Mouse (Mus musculus) G1E-ER4 (cell line): ENCODE measurements around the gene Kcng1. TPM values are rescaled to one million over a fixed set of nuclear protein-coding genes. Genes with fewer than 3 reads are reported as not detected.

Source experiments
- GATA1 ChIP-seq: IDR thresholded peaks from one replicate; pipeline ENCODE4 v1.8.0; 2012; ENCODE audit warnings: low read length, inconsistent platforms
- polyA plus RNA-seq: library from polyadenylated mRNA; stranded (reverse); fragments of >175 nt; gene quantifications from 2 replicates; pipeline ENCODE4 v1.2.3, GENCODE M21; 2012

Gene Kcng1
- polyA plus RNA-seq: not detected in 2 replicates

DNA sequence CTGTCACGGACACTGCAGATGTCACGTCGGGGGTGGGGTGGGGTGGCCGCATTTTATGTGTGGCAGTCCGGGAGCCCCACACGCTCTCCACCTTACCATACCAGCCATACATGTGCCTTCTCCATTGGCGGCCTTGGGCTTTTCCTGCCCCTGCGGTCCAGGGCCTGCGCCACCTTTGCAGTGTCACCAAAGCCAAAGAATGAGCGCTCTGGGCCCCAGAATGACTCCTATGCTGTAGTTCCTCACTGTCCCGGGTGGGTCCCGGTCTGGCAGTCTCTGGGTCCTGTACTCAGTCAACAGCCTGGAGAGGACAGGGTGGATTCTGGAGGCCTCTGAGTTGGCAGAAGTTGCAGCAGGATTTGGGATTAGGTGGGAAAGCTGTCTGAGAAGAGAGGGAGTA, at the start of gene Kcng1:
TSS of gene Kcng1 (minus strand) at position 155 of the 400 bp plus-strand sequence.
- no peak for TF ChIP-seq GATA1

- no peak for TF ChIP-seq GATA1
Observed at GRCm38 (mm10) chr2:168330421-168331070, 49.0 kb upstream of the Kcng1 start.

DNA sequence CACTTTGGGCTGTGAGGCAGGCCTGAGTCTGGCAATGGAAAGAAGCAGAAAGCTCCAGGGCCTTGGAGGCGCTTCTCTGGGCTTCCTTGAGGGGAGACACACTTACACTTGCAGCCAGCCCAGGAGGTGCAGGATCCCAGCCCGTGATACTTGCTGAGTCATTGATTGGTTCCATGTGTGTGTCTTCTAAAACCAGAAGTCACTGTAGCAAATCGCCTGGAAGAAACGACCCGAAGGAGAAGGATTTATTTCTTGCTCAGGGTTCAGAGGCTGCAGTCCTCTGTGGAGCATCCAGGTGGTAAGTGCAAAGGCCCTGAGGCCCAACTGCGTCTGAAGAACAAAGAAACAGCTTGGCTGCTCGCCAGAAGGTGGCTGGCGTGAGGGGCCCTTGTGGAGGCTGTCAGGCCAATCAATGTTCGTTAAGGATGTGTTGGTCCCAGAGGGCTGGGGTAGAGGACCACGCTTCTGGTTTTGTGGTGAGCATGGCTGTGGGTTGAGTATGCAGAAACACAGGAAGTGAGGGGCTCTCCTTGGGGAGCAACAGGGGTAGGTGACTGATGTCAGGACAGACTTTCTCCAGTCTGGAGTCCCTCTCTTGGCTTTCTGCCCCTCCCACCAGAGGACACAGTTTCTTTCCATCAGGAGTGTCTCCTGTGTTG, 40.3 kb upstream of the Kcng1 start:
- TF ChIP-seq GATA1: no peak

- no peak for TF ChIP-seq GATA1
Observed at GRCm38 (mm10) chr2:168320388-168321182, 39.0 kb upstream of the Kcng1 start.

GRCm38 (mm10) chr2:168314646-168315446, 33.3 kb upstream of the Kcng1 start:
- no peak for TF ChIP-seq GATA1

- no peak for TF ChIP-seq GATA1
Observed at GRCm38 (mm10) chr2:168312504-168312903, 31.0 kb upstream of the Kcng1 start.

GRCm38 (mm10) chr2:168311006-168311405, 29.5 kb upstream of the Kcng1 start:
- no peak for TF ChIP-seq GATA1

GRCm38 (mm10) chr2:168308916-168309315, 27.4 kb upstream of the Kcng1 start:
- TF ChIP-seq GATA1: no peak

DNA sequence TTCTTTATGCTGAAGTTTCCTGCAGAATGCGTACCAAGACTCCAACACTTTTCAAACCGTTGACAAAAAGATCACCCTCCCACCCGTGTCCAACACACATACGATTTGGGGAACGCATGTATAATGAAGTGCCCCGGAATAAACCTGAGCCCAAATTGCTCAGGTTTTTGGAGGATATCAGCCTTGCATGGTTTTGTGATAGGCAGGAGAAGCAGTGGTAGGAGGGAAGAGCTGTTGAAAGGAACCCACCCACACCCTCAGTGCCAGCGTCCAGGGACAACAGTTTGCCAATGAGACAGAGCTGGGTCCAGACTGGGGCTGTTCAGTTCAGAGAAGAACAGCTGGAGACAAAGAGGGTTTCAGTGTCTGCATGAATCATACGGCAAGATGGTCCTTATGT, 18.1 kb upstream of the Kcng1 start:
- no peak for TF ChIP-seq GATA1

GRCm38 (mm10) chr2:168296530-168296929, 15.0 kb upstream of the Kcng1 start:
- no peak for TF ChIP-seq GATA1

DNA sequence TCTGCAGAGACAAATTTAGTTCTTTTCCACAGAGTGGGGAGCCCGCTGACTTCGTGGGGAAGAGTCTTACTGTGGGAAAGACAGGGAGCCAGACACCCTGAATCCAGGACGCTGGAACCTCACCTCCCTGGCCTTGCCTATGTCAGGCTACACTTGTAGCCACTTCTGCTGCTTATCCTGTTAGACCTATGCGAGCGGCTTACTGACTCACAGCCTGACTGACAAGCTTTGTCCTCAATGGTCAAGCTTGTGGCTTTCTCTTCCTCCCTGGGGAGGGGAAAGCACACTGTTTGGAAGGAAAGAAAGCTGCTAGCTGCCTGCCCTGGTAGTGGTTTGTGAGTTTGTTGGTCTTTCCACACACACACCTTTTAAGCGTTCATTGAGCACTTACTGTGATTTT, 11.0 kb upstream of the Kcng1 start:
- TF ChIP-seq GATA1: no peak

- TF ChIP-seq GATA1: no peak
Observed at GRCm38 (mm10) chr2:168292041-168292440, 10.5 kb upstream of the Kcng1 start.

- TF ChIP-seq GATA1: no peak
Observed at GRCm38 (mm10) chr2:168289851-168290250, 8.3 kb upstream of the Kcng1 start.

- no peak for TF ChIP-seq GATA1
Observed at GRCm38 (mm10) chr2:168289016-168289415, 7.5 kb upstream of the Kcng1 start.

DNA sequence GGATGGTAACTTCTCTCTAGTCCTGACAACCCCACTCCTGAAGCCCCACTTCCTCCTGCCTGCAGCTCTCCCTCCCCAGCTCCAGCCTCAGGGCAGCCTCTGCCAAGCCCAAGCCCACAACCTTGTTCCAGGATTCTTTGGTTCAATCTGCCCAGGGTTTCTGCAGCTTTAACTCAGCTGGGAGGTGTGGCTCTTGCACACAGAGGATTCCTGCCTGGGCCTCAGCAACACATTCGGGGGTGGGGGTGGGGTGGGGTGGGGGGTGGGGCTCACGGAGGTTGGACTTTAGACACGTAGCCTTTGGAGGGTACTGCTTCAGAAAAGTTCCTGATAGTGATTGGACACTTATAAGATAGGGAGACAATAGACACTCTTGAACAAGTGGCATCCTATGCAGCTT, 5.5 kb upstream of the Kcng1 start:
- TF ChIP-seq GATA1: no peak

DNA sequence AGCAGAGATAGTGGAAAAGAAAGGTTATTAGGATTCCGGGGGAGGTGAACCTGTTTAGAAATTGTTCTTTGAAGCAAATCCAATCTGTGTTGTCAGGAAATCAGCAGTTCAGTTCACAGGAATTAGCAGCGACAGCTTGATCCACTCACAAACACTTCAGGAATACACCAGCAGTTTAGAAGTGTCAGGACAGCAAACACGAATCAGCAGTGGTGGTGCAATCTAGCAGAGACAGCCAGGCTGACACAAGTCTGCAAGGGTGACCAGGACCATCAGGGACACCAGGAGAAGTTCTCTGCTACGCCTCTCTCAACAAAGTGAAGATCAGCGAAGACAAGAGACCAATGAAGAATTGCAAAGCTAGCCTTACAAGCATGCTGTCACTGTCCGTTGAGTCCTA, 3.6 kb upstream of the Kcng1 start:
- TF ChIP-seq GATA1: no peak
